Mouse (Mus musculus): ENCODE measurements around the gene Tgfbr1. TPM values are rescaled to one million over a fixed set of nuclear protein-coding genes. Genes with fewer than 3 reads are reported as not detected.
A peak's percentile ranks its signal among the peaks of the same experiment; 100 is the strongest.

Gene Tgfbr1
- polyA plus RNA-seq, 1 experiment from 2014 or later: 25.9 TPM

DNA sequence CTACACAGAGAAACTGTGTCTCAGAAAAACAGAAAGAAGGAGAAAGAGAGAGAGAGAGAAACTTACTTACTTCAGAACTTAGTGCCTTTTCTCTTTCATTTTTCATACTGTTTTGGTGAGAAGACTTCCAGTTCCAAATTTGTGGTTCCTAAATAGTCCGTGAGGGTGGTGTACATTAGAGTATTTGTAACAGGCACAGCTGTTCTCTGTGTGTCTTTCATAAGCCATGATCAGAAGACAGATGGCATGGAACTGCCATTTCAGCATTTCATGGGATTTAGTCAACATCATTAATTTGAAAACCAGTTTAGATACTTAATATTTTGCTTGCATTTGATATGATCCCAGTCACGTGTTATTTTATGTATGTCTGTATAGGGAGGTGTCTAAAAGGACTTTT, 51.5 kb downstream of the Tgfbr1 start:
- no peaks in the 10 kb centered on the region for H3K9me3 ChIP-seq (replicated peaks; ENCODE audit: low read length)
- no peak for ATAC-seq (replicated peaks; ENCODE audit: low FRiP score, low read depth)
- no peak overlapping the region for H3K27ac ChIP-seq
- H3K36me3 ChIP-seq (ENCODE audit: insufficient read depth, low read length): peaks cover 27% of the 10 kb centered on the region
- 80% methylated on average over 2 of the region's 2 CpGs for WGBS
- DNase-seq (ENCODE audit: low spot score): no peak
- no peaks in the 10 kb centered on the region for H3K4me1 ChIP-seq (replicated peaks; ENCODE audit: insufficient read depth, low read length)
- H3K27me3 ChIP-seq (ENCODE audit: insufficient read depth, low read length): no peaks in the 10 kb centered on the region
- H3K9ac ChIP-seq (ENCODE audit: low read depth, low read length): no peak overlapping the region
- no peak overlapping the region for H3K4me3 ChIP-seq (replicated peaks; ENCODE audit: low read depth, low read length)
- TF ChIP-seq CTCF (IDR thresholded peaks at IDR 0.05; ENCODE audit: low read depth): no peak
- no peak overlapping the region for H3K4me2 ChIP-seq (ENCODE audit: low read length)

DNA sequence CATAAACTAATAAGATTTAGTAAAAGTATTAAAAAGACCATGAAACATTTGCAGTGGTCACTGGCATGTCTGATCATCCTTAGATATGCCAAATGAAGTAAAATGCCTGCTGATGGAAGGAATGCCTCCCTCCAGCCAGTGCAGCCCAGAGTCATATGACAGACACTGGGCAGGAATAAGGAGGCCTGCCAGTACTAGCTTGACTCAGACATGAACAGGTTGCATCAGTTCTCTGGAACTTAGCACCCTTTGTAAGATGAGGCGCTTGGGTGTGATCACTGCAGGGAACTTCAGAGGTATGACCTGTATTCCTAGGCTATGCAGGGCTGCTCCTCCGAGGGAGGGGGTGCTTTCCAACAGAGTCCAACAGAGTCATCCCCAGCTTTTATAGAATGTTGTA, 54.1 kb downstream of the Tgfbr1 start:
- no peak overlapping the region for H3K27ac ChIP-seq
- peaks cover 36% of the 10 kb centered on the region for H3K36me3 ChIP-seq (ENCODE audit: insufficient read depth, low read length)
- WGBS: 86% methylated on average over 2 of the region's 2 CpGs
- H3K9ac ChIP-seq (ENCODE audit: low read depth, low read length): no peak overlapping the region
- no peaks in the 10 kb centered on the region for H3K4me1 ChIP-seq (replicated peaks; ENCODE audit: insufficient read depth, low read length)
- H3K4me3 ChIP-seq (replicated peaks; ENCODE audit: low read depth, low read length): no peak overlapping the region
- H3K9me3 ChIP-seq (replicated peaks; ENCODE audit: low read length): no peaks in the 10 kb centered on the region
- ATAC-seq (replicated peaks; ENCODE audit: low FRiP score, low read depth): no peak
- TF ChIP-seq CTCF (IDR thresholded peaks at IDR 0.05; ENCODE audit: low read depth): no peak
- H3K27me3 ChIP-seq (ENCODE audit: insufficient read depth, low read length): no peaks in the 10 kb centered on the region
- no peak overlapping the region for H3K4me2 ChIP-seq (ENCODE audit: low read length)
- DNase-seq (ENCODE audit: low spot score): no peak

DNA sequence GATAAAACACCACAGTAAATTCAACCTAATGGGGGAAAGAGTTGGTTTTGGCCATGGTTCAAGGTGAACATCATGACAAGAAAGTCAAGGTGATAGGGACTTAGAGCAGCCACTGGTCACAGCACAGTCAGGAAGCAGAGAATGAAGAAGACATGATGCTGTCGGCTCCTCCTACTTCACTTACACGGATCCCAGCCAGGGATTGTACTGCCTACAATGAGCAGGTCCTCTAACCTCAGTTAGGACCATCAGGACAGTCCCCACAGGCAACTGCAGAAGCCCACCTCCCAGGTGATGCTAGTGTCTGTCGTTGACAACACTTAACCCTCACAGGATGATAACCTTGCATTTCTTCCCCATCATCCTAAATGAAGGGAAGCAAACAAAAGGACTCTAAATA, 64.8 kb downstream of the Tgfbr1 start:
- no peak for DNase-seq (ENCODE audit: low spot score)
- no peak for ATAC-seq (replicated peaks; ENCODE audit: low FRiP score, low read depth)
- no peaks in the 10 kb centered on the region for H3K27me3 ChIP-seq (ENCODE audit: insufficient read depth, low read length)
- no peak overlapping the region for H3K4me2 ChIP-seq (ENCODE audit: low read length)
- H3K9ac ChIP-seq (ENCODE audit: low read depth, low read length): no peak overlapping the region
- 67% methylated on average over 3 of the region's 3 CpGs for WGBS
- H3K4me1 ChIP-seq (replicated peaks; ENCODE audit: insufficient read depth, low read length): no peaks in the 10 kb centered on the region
- no peak overlapping the region for H3K27ac ChIP-seq
- no peak overlapping the region for H3K4me3 ChIP-seq (replicated peaks; ENCODE audit: low read depth, low read length)
- TF ChIP-seq CTCF (IDR thresholded peaks at IDR 0.05; ENCODE audit: low read depth): no peak
- H3K36me3 ChIP-seq (ENCODE audit: insufficient read depth, low read length): no peaks in the 10 kb centered on the region
- no peaks in the 10 kb centered on the region for H3K9me3 ChIP-seq (replicated peaks; ENCODE audit: low read length)

DNA sequence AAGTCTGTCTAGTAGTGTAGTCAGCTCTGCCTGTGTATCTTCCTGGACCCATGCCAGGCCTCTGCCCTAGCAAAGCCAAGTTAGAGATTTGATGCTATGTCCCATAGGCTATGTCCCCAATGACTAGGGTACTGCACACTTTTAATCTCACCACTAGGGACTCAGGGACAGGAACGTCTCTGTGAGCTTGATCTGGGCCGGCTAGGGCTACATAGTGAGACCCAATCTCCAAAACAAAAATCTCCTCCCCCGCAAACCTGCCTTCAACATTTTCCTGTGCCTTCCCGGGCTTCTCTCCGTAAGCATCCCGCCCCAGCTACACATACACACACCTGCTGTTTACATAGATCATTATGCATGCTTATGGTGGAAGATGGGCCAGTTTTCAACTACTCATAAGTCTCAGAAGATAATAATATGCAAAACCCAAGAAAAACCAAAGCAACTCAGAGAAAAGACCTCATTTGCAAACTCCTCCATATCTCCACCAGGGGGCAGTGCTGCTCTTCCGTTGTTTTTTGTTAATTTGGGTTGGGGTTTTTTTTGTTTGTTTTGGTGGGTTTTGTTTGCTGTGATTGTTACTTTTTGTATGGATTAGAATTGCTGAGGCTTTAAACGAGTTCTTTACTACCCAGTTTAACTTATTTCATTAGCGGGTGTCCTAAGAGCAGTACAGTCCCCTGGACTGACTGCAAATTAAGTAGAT, 66.4 kb downstream of the Tgfbr1 start:
- H3K27me3 ChIP-seq (ENCODE audit: insufficient read depth, low read length): no peaks in the 10 kb centered on the region
- H3K4me2 ChIP-seq (ENCODE audit: low read length): no peak overlapping the region
- H3K4me3 ChIP-seq (replicated peaks; ENCODE audit: low read depth, low read length): no peak overlapping the region
- TF ChIP-seq CTCF (IDR thresholded peaks at IDR 0.05; ENCODE audit: low read depth): peak; percentile 92
- DNase-seq (ENCODE audit: low spot score): peak; percentile 64
- no peak overlapping the region for H3K27ac ChIP-seq
- H3K9ac ChIP-seq (ENCODE audit: low read depth, low read length): no peak overlapping the region
- no peaks in the 10 kb centered on the region for H3K4me1 ChIP-seq (replicated peaks; ENCODE audit: insufficient read depth, low read length)
- H3K9me3 ChIP-seq (replicated peaks; ENCODE audit: low read length): no peaks in the 10 kb centered on the region
- H3K36me3 ChIP-seq (ENCODE audit: insufficient read depth, low read length): no peaks in the 10 kb centered on the region
- 23% methylated on average over 9 of the region's 9 CpGs for WGBS
- peak; percentile 63; the same call in 1 of the 2 replicates for ATAC-seq (replicated peaks; ENCODE audit: low FRiP score, low read depth)

GRCm38 (mm10) chr4:47420191-47420590, 67.2 kb downstream of the Tgfbr1 start:
- DNase-seq (ENCODE audit: low spot score) (no peak), ATAC-seq (replicated peaks; ENCODE audit: low FRiP score, low read depth) (no peak)
- H3K27ac ChIP-seq: no peak overlapping the region
- no peaks in the 10 kb centered on the region for H3K9me3 ChIP-seq (replicated peaks; ENCODE audit: low read length)
- H3K9ac ChIP-seq (ENCODE audit: low read depth, low read length): no peak overlapping the region
- no peak overlapping the region for H3K4me3 ChIP-seq (replicated peaks; ENCODE audit: low read depth, low read length)
- no peak for TF ChIP-seq CTCF (IDR thresholded peaks at IDR 0.05; ENCODE audit: low read depth)
- H3K27me3 ChIP-seq (ENCODE audit: insufficient read depth, low read length): no peaks in the 10 kb centered on the region
- 58% methylated on average over 7 of the region's 7 CpGs for WGBS
- no peaks in the 10 kb centered on the region for H3K4me1 ChIP-seq (replicated peaks; ENCODE audit: insufficient read depth, low read length)
- no peaks in the 10 kb centered on the region for H3K36me3 ChIP-seq (ENCODE audit: insufficient read depth, low read length)
- H3K4me2 ChIP-seq (ENCODE audit: low read length): no peak overlapping the region

GRCm38 (mm10) chr4:47422194-47422593, 69.2 kb downstream of the Tgfbr1 start:
- no peak for ATAC-seq (replicated peaks; ENCODE audit: low FRiP score, low read depth)
- Histone ChIP-seq H3K4me2 (ENCODE audit: low read length) (no peak overlapping the region), H3K4me3 (replicated peaks; ENCODE audit: low read depth, low read length) (no peak overlapping the region), H3K27me3 (ENCODE audit: insufficient read depth, low read length) (no peaks in the 10 kb centered on the region), H3K9me3 (replicated peaks; ENCODE audit: low read length) (no peaks in the 10 kb centered on the region), H3K27ac (no peak overlapping the region), H3K9ac (ENCODE audit: low read depth, low read length) (no peak overlapping the region), H3K36me3 (ENCODE audit: insufficient read depth, low read length) (no peaks in the 10 kb centered on the region), H3K4me1 (replicated peaks; ENCODE audit: insufficient read depth, low read length) (no peaks in the 10 kb centered on the region)
- WGBS: 30% methylated on average over 3 of the region's 3 CpGs
- TF ChIP-seq CTCF (IDR thresholded peaks at IDR 0.05; ENCODE audit: low read depth): no peak
- no peak for DNase-seq (ENCODE audit: low spot score)

- TF ChIP-seq CTCF (IDR thresholded peaks at IDR 0.05; ENCODE audit: low read depth): no peak
- WGBS: 83% methylated on average over 3 of the region's 3 CpGs
- Histone ChIP-seq H3K4me3 (replicated peaks; ENCODE audit: low read depth, low read length) (no peak overlapping the region), H3K9me3 (replicated peaks; ENCODE audit: low read length) (no peaks in the 10 kb centered on the region), H3K27me3 (ENCODE audit: insufficient read depth, low read length) (no peaks in the 10 kb centered on the region), H3K4me1 (replicated peaks; ENCODE audit: insufficient read depth, low read length) (no peaks in the 10 kb centered on the region), H3K9ac (ENCODE audit: low read depth, low read length) (no peak overlapping the region), H3K27ac (no peak overlapping the region), H3K4me2 (ENCODE audit: low read length) (no peak overlapping the region), H3K36me3 (ENCODE audit: insufficient read depth, low read length) (no peaks in the 10 kb centered on the region)
- no peak for ATAC-seq (replicated peaks; ENCODE audit: low FRiP score, low read depth)
- no peak for DNase-seq (ENCODE audit: low spot score)
Measured at GRCm38 (mm10) chr4:47422946-47423345, 69.9 kb downstream of the Tgfbr1 start.
